Mouse (Mus musculus): ENCODE measurements around the gene Kmt2d. TPM values are rescaled to one million over a fixed set of nuclear protein-coding genes. Genes with fewer than 3 reads are reported as not detected.
A peak's percentile ranks its signal among the peaks of the same experiment; 100 is the strongest.
"Not testable (repeated sequence)": the region's sequence is repeated elsewhere in the genome, so short reads cannot be mapped to it uniquely, and the experiment has no call there.

Gene Kmt2d
- polyA plus RNA-seq, 1 experiment from 2014 or later, result 9.9 TPM

GRCm38 (mm10) chr15:98818171-98818570, 52.8 kb downstream of the Kmt2d start:
- no peaks in the 10 kb centered on the region for H3K9me3 ChIP-seq (replicated peaks)
- H3K36me3 ChIP-seq, result peaks cover 33% of the 10 kb centered on the region
- no peaks in the 10 kb centered on the region for H3K4me1 ChIP-seq
- 96% methylated on average over 7 of the region's 7 CpGs for WGBS
- H3K4me3 ChIP-seq (replicated peaks), result no peak overlapping the region
- H3K27ac ChIP-seq (replicated peaks), result no peak overlapping the region
- no peak for ATAC-seq (ENCODE audit: low FRiP score)
- H3K4me2 ChIP-seq, result no peak overlapping the region
- no peak overlapping the region for H3K9ac ChIP-seq (replicated peaks)
- H3K27me3 ChIP-seq (replicated peaks), result no peaks in the 10 kb centered on the region

GRCm38 (mm10) chr15:98812741-98813424, 58.1 kb downstream of the Kmt2d start:
- ATAC-seq (ENCODE audit: low FRiP score), result no peak
- H3K27ac ChIP-seq (replicated peaks), result no peak overlapping the region
- H3K4me1 ChIP-seq, result peaks cover 13% of the 10 kb centered on the region
- H3K4me2 ChIP-seq, result no peak overlapping the region
- WGBS, result 85% methylated on average over 20 of the region's 20 CpGs
- peaks cover 33% of the 10 kb centered on the region for H3K36me3 ChIP-seq
- no peak overlapping the region for H3K4me3 ChIP-seq (replicated peaks)
- peaks cover 27% of the 10 kb centered on the region for H3K27me3 ChIP-seq (replicated peaks)
- no peaks in the 10 kb centered on the region for H3K9me3 ChIP-seq (replicated peaks)
- no peak overlapping the region for H3K9ac ChIP-seq (replicated peaks)

GRCm38 (mm10) chr15:98810212-98810611, 60.8 kb downstream of the Kmt2d start:
- WGBS, result 65% methylated on average over 6 of the region's 6 CpGs
- H3K27me3 ChIP-seq (replicated peaks), result peaks cover 52% of the 10 kb centered on the region
- H3K4me1 ChIP-seq, result peaks cover 40% of the 10 kb centered on the region
- H3K36me3 ChIP-seq, result peaks cover 27% of the 10 kb centered on the region
- H3K27ac ChIP-seq (replicated peaks); H3K9me3 ChIP-seq (replicated peaks); H3K4me3 ChIP-seq (replicated peaks); H3K9ac ChIP-seq (replicated peaks); H3K4me2 ChIP-seq; ATAC-seq (ENCODE audit: low FRiP score): not testable (repeated sequence)

GRCm38 (mm10) chr15:98809390-98809789, 61.6 kb downstream of the Kmt2d start, which contains the start of gene Ddn:
Gene Ddn (minus strand): TSS chr15:98809490.
- peaks cover 61% of the 10 kb centered on the region for H3K27me3 ChIP-seq (replicated peaks)
- peak within 1 kb of the TSS; percentile 49 for H3K4me3 ChIP-seq (replicated peaks)
- no peak within 1 kb of the TSS for H3K27ac ChIP-seq (replicated peaks)
- H3K9ac ChIP-seq (replicated peaks), result no peak within 1 kb of the TSS
- H3K4me2 ChIP-seq, result peak within 1 kb of the TSS; percentile 93
- H3K36me3 ChIP-seq, result peaks cover 23% of the 10 kb centered on the region
- WGBS, result 50% methylated on average over 3 of the region's 3 CpGs
- ATAC-seq (ENCODE audit: low FRiP score), result no peak
- H3K9me3 ChIP-seq (replicated peaks), result no peaks in the 10 kb centered on the region
- peaks cover 48% of the 10 kb centered on the region for H3K4me1 ChIP-seq

- Histone ChIP-seq H3K9ac (replicated peaks) (no peak overlapping the region), H3K27ac (replicated peaks) (no peak overlapping the region), H3K9me3 (replicated peaks) (no peaks in the 10 kb centered on the region), H3K4me2 (peak overlapping the region; percentile 93), H3K4me3 (replicated peaks) (peak overlapping the region; percentile 49), H3K27me3 (replicated peaks) (peaks cover 66% of the 10 kb centered on the region), H3K36me3 (peaks cover 16% of the 10 kb centered on the region), H3K4me1 (peaks cover 54% of the 10 kb centered on the region)
- no peak for ATAC-seq (ENCODE audit: low FRiP score)
- 5% methylated on average over 6 of the region's 6 CpGs for WGBS
Measured at GRCm38 (mm10) chr15:98808651-98809134, 62.3 kb downstream of the Kmt2d start.

GRCm38 (mm10) chr15:98807895-98808650, 62.9 kb downstream of the Kmt2d start:
- peaks cover 54% of the 10 kb centered on the region for H3K4me1 ChIP-seq
- ATAC-seq (ENCODE audit: low FRiP score), result peak; percentile 46
- peaks cover 72% of the 10 kb centered on the region for H3K27me3 ChIP-seq (replicated peaks)
- 2% methylated on average over 34 of the region's 34 CpGs for WGBS
- H3K27ac ChIP-seq (replicated peaks), result no peak overlapping the region
- H3K9ac ChIP-seq (replicated peaks), result peak overlapping the region; percentile 36
- peak overlapping the region; percentile 93 for H3K4me2 ChIP-seq
- peak overlapping the region; percentile 49 for H3K4me3 ChIP-seq (replicated peaks)
- peaks cover 10% of the 10 kb centered on the region for H3K36me3 ChIP-seq
- H3K9me3 ChIP-seq (replicated peaks), result no peaks in the 10 kb centered on the region

GRCm38 (mm10) chr15:98806809-98807770, 63.9 kb downstream of the Kmt2d start:
- Histone ChIP-seq H3K4me2 (peak overlapping the region; percentile 93), H3K27me3 (replicated peaks) (peaks cover 82% of the 10 kb centered on the region), H3K27ac (replicated peaks) (no peak overlapping the region), H3K9ac (replicated peaks) (peak overlapping the region; percentile 36; the same call in 1 of the 2 replicates), H3K4me1 (peaks cover 54% of the 10 kb centered on the region), H3K9me3 (replicated peaks) (no peaks in the 10 kb centered on the region), H3K4me3 (replicated peaks) (peak overlapping the region; percentile 49), H3K36me3 (peaks cover 2% of the 10 kb centered on the region; the same call in 1 of the 2 replicates)
- WGBS, result 1% methylated on average over 51 of the region's 58 CpGs
- peak; percentile 1; the same call in 1 of the 2 replicates for ATAC-seq (ENCODE audit: low FRiP score)

- no peak for ATAC-seq (ENCODE audit: low FRiP score)
- peak overlapping the region; percentile 93 for H3K4me2 ChIP-seq
- H3K36me3 ChIP-seq, result peaks cover 2% of the 10 kb centered on the region; the same call in 1 of the 2 replicates
- no peaks in the 10 kb centered on the region for H3K9me3 ChIP-seq (replicated peaks)
- H3K27me3 ChIP-seq (replicated peaks), result peaks cover 91% of the 10 kb centered on the region
- H3K27ac ChIP-seq (replicated peaks), result no peak overlapping the region
- peaks cover 54% of the 10 kb centered on the region for H3K4me1 ChIP-seq
- H3K9ac ChIP-seq (replicated peaks), result peak overlapping the region; percentile 57; the same call in 1 of the 2 replicates
- WGBS, result 8% methylated on average over 30 of the region's 30 CpGs
- peak overlapping the region; percentile 49 for H3K4me3 ChIP-seq (replicated peaks)
Measured at GRCm38 (mm10) chr15:98806071-98806808, 64.8 kb downstream of the Kmt2d start.

- Histone ChIP-seq H3K4me2 (peak overlapping the region; percentile 93), H3K36me3 (no peaks in the 10 kb centered on the region), H3K27me3 (replicated peaks) (peaks cover 94% of the 10 kb centered on the region), H3K9ac (replicated peaks) (peak overlapping the region; percentile 57), H3K4me1 (peaks cover 54% of the 10 kb centered on the region), H3K27ac (replicated peaks) (no peak overlapping the region), H3K4me3 (replicated peaks) (peak overlapping the region; percentile 49), H3K9me3 (replicated peaks) (no peaks in the 10 kb centered on the region)
- ATAC-seq (ENCODE audit: low FRiP score), result no peak
- under 1% methylated on average over 56 of the region's 64 CpGs for WGBS
Measured at GRCm38 (mm10) chr15:98805324-98806040, 65.5 kb downstream of the Kmt2d start.

GRCm38 (mm10) chr15:98804054-98804453, 67.0 kb downstream of the Kmt2d start:
- Histone ChIP-seq H3K27me3 (replicated peaks) (peaks cover 96% of the 10 kb centered on the region), H3K4me2 (peak overlapping the region; percentile 50), H3K27ac (replicated peaks) (no peak overlapping the region), H3K9ac (replicated peaks) (0 out of 2 replicates have a peak overlapping the region, but pooled peaks have one; percentile 27), H3K36me3 (no peaks in the 10 kb centered on the region), H3K4me1 (peaks cover 52% of the 10 kb centered on the region), H3K4me3 (replicated peaks) (peak overlapping the region; percentile 23), H3K9me3 (replicated peaks) (no peaks in the 10 kb centered on the region)
- under 1% methylated on average over 32 of the region's 32 CpGs for WGBS
- ATAC-seq (ENCODE audit: low FRiP score), result peak; percentile 43; the same call in 1 of the 2 replicates
